Mouse (Mus musculus): ENCODE results near the gene Dct.

The Dct gene

GRCm38 (mm10) chr14:118042963-118043362, 9.1 kb downstream of the Dct start:
- WGBS: 76% methylated on average over 17 of the region's 17 CpGs

GRCm38 (mm10) chr14:118042066-118042762, 9.8 kb downstream of the Dct start:
- WGBS: 70% methylated on average over 18 of the region's 18 CpGs

GRCm38 (mm10) chr14:118040550-118041250, 11.3 kb downstream of the Dct start:
- WGBS: 85% methylated on average over 7 of the region's 7 CpGs

GRCm38 (mm10) chr14:118039074-118039473, 13.0 kb downstream of the Dct start:
- 85% methylated on average over 3 of the region's 3 CpGs for WGBS

GRCm38 (mm10) chr14:118027564-118027963, 24.5 kb downstream of the Dct start:
- WGBS: 93% methylated on average over 3 of the region's 3 CpGs

- 66% methylated on average over 10 of the region's 10 CpGs for WGBS
Observed at GRCm38 (mm10) chr14:118021867-118022543, 30.0 kb downstream of the Dct start.

GRCm38 (mm10) chr14:118019314-118019713, 32.7 kb downstream of the Dct start:
- WGBS: 74% methylated on average over 5 of the region's 5 CpGs

- WGBS: 79% methylated on average over 8 of the region's 8 CpGs
Observed at GRCm38 (mm10) chr14:118013237-118013636, 38.8 kb downstream of the Dct start.

DNA sequence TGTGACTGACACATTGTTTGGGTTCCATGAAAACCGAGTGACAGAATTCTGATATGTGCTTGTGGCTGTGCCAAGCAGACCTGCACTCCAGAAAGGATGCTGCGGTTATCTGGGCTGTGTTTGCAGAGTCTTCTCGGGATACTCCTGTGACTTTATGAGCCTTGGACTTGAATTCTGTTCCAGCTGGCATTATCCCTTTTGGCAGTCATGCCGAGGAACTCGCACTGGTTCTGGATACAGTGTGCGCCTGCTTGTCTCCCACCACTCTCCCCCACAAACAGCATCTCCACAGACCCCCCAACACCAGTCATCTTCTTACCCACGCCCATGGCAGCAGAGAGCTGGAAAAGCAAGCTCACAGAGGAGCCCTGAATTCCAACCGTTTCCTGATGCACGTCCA, 42.5 kb downstream of the Dct start:
- 50% methylated on average over 9 of the region's 9 CpGs for WGBS

DNA sequence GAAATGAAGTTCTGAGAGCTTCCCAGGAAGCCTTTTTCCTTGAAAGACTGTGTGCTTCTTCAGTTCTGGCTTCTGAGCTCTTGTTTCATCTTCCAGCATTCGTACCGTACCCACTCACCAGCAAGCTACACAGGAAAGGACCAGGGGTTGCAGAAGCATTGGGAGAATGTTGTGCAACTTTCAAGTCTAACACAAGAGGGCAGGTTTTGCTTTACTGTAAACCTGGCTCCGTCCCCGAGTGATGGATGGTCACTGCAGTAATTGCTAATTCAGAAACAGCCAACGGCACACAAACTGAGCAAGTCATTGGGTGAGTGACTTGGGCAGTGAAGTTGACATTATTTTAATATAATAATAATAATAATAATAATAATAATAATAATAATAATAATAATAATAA, 46.3 kb downstream of the Dct start:
- 6% methylated on average over 5 of the region's 5 CpGs for WGBS

DNA sequence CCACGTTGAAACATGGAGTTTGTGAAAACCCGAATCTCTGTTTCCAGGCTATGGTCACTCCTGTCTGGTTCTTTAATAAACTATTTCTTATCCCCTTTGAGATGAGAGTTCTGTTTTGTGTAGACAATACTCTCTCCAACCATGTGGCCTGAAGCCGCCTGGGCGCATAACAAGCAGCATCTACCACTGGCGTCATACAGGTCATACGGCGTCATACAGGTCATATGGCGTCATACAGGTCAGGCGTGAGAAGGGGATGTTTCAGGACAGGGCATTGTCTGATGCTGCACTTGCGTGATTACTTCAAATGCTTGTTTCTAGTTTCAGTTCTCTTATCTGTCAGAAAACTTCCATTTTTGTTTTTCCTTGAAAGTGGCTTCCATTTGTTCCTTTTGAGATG, 47.6 kb downstream of the Dct start:
- WGBS: 92% methylated on average over 10 of the region's 10 CpGs

- WGBS: 93% methylated on average over 6 of the region's 6 CpGs
Observed at GRCm38 (mm10) chr14:117993845-117994244, 58.2 kb downstream of the Dct start.

DNA sequence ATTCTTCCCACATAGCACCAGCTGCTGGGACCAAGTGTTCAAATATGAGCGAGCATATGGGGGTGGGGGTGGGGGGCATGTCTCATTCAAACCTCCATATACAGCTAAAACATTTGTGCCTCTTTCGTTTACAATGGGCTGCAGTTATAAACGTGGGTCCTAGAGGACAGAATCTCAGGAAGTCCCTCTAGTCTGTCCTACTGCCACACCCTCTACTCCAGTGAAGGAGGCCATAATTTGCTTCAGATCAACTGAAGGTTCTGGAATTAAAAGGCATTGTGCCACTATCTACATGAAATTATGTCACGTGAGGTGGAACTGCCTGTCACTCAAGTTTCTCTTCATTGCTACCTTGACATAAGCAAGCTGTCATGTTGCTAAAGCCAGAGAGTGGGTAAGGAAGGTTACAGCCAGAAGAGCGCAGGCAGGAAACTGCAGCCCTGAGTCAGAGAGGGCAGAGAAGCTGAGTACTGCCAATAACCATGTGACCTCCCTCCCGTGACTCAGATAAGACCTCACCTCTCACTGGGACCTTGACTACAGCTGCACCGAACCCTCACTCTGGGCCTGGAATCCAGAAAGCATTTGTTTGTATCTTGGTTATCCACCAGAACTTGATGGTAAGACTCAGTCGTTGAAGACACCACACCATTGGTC, 59.3 kb downstream of the Dct start:
- 74% methylated on average over 8 of the region's 8 CpGs for WGBS

DNA sequence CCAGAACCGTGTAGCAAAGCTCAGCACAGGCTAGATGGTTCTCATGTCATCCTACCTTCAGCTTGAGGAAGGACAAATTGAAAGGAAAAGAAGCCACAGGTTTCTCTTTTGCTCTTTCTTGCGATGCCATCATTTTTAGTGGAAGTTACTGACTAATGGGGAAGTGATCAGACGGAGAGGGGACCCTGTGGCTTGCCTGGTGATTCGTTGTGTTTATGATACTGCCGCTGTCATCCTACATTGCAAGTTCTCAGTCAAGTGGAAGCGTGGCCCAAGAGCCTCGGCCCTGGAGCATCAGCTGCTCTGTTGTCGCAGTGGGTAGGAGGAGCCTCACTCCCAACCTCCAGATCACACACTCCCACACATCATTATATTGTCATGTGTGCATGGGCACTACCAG, 61.8 kb downstream of the Dct start:
- WGBS: 81% methylated on average over 8 of the region's 8 CpGs

DNA sequence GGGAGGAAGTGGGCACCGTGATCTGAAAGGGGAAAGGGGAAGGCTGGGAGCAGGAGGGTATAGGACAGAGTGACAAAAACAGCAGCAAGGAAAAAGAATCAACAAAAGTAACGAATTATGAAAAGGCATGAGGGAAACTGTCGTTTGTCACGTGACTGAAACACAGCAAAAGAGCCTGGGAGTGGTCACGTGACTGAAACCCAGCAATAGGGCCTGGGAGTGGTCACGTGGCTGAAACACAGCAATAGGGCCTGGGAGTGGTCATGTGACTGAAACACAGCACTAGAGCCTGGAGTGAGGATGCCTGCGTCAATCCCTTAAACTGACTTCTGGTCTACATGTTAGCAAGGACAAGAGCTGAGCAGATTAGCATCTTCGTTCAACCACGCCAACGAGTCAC, 63.6 kb downstream of the Dct start:
- WGBS: 92% methylated on average over 10 of the region's 10 CpGs

- WGBS: 58% methylated on average over 10 of the region's 10 CpGs
Observed at GRCm38 (mm10) chr14:117981532-117981931, 70.5 kb downstream of the Dct start.

DNA sequence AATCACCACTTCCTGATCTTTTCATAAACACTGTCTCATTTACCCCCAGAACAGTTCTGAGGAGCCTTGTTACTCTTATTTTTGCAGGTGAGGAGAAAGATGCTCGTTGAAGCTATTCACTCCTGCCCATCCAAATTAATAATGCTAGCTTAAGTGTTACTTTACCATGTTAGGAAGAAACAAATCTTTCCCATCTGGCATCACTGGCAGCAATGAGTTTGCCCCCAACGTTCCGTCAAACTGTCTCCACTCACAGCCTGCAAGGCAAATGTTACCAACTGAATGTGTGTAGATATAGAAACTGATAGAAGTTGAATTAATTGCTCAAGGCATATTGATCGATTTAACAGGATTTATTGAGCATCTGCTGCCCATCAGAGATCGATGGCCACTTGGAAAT, 79.5 kb downstream of the Dct start:
- 83% methylated on average over 5 of the region's 5 CpGs for WGBS

All from cerebral cortex, adult 2 months (tissue).